Mouse (Mus musculus) T-cell, adult 2 months (primary cell): ENCODE measurements around the gene Wdr74.
A peak's percentile ranks its signal among the peaks of the same experiment; 100 is the strongest.

ENCODE experiments used
- DNase-seq: peaks from one replicate; pipeline ENCODE4 v3.0.0; 2022; ENCODE audit warnings: low spot score

The Wdr74 gene

DNA sequence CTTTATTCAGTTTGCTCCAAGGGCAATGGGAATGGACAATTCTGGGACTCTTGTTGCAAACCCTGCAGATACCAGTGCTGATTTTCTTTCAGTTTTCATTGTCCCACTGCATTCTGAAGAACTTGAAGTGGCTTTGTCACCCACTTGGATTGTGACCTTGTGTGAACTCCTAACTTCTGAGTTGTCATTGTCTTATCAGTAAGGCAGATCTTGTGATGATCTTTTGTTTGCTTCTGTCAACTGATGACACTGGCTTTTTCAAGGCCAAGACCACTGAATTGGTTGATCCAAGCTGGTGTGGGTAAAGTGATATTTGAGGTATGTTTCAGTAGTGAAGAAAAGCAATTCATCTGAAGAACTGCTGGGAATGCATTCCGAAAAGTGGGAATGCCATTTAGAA lies 9.8 kb downstream of the Wdr74 start:
- DNase-seq, result no peak

GRCm38 (mm10) chr19:8747368-8747767 lies 11.7 kb downstream of the Wdr74 start:
- peak; percentile 34 for DNase-seq

DNA sequence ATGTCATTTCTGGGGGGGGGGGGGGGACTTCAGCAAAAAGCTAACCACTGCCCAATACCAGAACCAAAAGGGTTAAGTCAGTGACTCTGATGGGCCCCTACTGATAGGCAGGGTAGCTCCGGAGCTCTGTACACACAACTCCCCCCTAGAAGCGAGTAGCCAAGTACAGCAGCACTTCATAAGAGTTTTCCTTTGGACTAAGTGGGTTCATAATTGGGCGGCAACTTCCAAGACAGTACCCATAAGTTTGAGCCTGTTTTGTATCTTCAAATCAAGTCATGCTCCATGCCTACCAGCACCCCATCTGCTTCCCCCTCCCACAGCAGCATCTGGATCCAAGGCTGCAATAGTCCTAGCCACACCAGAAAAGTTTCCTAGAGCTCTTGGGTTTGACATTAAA lies 20.0 kb downstream of the Wdr74 start:
- no peak for DNase-seq

- peak; percentile 89 for DNase-seq
These were observed 21.2 kb downstream of the Wdr74 start, which contains the start of gene Nxf1 for GRCm38 (mm10) chr19:8756635-8757387. TSS of gene Nxf1 (plus strand) at chr19:8757073.

DNA sequence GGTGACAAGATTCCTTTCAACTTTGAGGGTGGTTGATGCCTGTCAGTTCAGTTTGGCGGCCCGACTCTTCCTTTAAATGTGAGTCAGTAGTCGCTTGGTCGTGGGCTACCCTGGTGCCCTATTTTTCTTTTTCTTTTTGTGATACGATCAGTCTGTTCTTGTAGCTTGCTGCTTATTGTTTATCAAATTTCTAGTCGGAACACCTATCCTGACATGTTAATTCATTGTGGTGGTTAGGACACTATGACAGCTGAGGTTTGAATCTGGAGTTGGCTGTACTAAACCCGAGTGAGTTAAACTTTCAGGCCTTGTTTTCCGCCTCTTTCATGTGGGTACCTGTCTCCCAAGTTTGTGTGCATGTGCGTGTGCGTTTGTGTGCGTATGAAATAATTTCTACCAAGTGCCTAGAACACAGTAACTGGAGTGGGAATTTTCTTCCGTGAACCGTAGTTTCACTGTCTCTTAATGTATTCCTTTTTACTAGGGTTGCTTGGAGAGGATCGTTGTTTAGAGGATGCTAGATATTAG lies 21.9 kb downstream of the Wdr74 start:
- DNase-seq, result peak; percentile 58

- no peak for DNase-seq
These were observed 23.3 kb downstream of the Wdr74 start for GRCm38 (mm10) chr19:8758899-8759298.

- peak; percentile 33 for DNase-seq
These were observed 25.1 kb downstream of the Wdr74 start for GRCm38 (mm10) chr19:8760757-8761156.

DNA sequence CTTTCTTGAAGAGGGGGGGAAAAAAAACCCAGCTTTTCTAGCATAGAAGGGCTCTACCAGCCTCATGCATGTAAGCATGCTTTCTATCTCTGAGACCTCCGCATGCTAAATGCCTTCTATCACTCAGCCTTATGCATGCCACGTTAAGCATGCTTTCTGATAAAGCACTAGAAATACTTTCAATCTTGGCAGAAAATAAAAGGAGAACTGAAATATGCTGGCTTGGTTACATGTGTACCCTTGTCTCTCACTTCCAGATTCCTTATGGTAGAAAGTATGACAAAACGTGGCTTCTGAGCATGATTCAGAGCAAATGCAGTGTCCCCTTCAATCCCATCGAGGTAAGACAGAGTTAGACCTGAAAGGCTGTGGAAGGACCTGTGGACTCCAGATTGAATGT lies 27.6 kb downstream of the Wdr74 start:
- no peak for DNase-seq

DNA sequence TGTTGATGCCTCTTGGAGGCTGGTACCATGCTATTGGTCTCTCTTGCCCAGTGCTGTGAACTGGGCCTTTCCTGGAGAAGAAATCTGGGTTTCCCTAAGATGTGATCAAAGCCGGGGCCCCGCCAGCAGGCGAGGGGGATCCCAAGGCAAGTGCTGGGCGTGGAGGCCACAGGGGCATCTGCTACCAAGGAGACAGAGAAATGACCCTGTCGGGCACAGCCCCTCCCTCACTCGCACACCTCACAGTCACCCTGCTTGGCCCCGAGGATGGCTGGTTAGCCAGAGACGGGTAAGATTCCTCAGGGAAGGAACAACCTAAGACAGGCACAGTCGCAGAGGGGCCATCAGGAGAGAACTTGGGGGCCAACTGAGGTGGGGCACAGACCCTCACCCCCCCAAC lies 29.9 kb downstream of the Wdr74 start:
- no peak for DNase-seq

DNA sequence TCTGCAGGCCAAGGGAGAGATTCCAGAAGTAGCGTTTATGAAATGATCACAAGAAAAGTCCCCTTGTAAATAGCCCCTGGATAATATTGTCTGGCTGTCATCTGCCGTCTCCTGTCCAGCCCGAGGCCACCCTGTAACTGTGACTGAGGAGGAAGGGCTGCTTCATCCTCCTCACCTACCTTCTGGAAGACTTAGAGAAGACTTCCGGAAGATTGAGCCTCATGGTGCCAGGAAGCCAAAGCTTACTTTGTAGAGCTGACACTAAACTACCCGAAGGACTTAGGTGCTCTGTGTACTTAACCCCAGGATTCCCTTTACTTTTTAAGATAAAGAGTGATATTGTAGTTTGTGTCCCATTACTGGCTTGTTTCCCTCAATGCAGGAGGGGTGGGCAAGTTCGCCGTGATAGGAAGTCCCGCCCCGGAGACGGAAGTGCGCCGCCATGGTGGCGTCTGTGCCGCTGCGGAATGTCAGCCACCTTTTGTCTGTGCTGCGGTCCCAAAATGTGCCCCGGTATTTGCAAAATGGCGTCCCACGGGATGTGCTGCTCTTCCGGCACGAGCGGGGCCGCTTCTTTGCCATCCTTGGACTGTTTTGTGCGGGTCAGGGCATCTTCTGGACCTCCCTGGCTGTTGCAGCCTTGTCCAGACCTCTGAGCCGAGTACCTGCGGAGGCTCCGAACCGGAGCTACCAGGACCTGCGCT lies 35.1 kb downstream of the Wdr74 start, which contains the start of gene Tmem223:
Gene Tmem223, plus strand, starts transcription at position 430 of the 704 bp plus-strand sequence.
- DNase-seq, result peak; percentile 87

GRCm38 (mm10) chr19:8772996-8773395 lies 37.4 kb downstream of the Wdr74 start:
- no peak for DNase-seq

GRCm38 (mm10) chr19:8773409-8773808 lies 37.8 kb downstream of the Wdr74 start:
- DNase-seq, result no peak

- DNase-seq, result peak; percentile 96
These were observed 38.6 kb downstream of the Wdr74 start, which contains the start of gene Tmem179b for GRCm38 (mm10) chr19:8774086-8774835. TSS of gene Tmem179b (minus strand) at chr19:8774467.

DNA sequence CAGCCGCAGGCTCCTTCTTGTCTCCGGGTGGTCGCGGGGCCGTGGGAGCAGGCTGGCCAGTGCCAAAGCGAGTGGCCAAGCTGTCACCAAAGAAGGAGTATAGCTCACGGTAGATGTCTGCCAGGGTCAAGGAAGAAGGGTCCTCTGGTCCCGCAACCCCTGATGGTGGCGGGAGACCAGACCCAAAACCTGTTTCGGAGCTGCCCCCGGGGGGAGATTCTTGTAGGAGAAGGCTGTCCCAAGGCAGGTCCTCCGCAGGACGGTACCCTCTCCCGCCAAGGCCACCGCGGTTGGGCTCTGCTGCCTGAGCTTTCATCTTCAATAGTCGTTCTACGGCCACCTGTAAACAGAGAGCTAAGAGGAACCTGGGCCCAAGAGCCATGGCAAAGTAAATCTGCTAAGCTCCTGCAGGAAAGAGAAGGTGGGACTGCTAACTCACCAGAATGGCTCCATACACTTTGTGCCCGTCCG lies 39.4 kb downstream of the Wdr74 start:
- DNase-seq, result no peak

DNA sequence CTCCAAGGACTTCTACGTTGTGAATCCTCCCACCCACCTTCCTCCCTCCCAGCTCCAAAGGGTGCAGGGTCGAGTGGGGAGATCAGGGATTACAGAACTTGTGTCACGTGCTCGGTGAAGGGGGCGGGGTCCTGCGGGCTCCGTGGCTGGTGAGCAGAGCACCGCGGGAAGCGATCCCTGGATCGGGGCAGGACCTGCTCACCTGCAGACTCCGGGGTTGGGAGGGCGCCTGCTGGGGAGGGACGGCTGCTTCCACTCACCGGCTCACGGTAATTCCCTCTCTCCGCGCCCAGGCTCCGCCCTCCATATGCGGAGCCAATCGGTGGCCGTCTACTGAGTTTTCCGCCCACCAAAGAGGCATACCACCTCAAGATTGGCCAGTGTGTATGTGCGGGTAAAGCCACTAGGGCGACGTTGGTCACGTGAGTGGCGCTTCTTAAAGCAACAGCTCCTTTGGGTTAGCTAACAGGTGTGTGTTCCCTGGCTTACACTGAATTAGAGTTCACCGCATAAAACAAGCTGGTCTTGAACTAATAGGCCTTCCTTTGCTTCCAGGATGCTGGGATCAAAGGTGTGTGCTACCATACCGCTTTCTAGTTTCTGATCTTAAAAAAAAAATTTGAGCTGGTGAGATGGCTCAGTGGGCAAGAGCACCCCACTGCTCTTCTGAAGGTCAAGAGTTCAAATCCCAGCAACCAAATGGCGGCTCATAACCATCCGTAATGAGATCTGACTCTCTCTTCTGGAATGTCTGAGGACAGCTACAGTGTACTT lies 50.6 kb downstream of the Wdr74 start, which contains the start of gene Taf6l:
Gene Taf6l, minus strand, starts transcription at position 410 of the 774 bp plus-strand sequence.
- peak; percentile 93 for DNase-seq

- no peak for DNase-seq
These were observed 52.9 kb downstream of the Wdr74 start for GRCm38 (mm10) chr19:8788521-8788920.

GRCm38 (mm10) chr19:8789171-8789570 lies 53.5 kb downstream of the Wdr74 start:
- no peak for DNase-seq

GRCm38 (mm10) chr19:8790171-8790570 lies 54.5 kb downstream of the Wdr74 start:
- no peak for DNase-seq
